Mouse (Mus musculus): ENCODE measurements around the gene Zfyve27. TPM values are rescaled to one million over a fixed set of nuclear protein-coding genes. Genes with fewer than 3 reads are reported as not detected.

The Zfyve27 gene
- total and polyA plus RNA-seq, 3 experiments, result 27.0 to 40.2 TPM; not detected in 1

DNA sequence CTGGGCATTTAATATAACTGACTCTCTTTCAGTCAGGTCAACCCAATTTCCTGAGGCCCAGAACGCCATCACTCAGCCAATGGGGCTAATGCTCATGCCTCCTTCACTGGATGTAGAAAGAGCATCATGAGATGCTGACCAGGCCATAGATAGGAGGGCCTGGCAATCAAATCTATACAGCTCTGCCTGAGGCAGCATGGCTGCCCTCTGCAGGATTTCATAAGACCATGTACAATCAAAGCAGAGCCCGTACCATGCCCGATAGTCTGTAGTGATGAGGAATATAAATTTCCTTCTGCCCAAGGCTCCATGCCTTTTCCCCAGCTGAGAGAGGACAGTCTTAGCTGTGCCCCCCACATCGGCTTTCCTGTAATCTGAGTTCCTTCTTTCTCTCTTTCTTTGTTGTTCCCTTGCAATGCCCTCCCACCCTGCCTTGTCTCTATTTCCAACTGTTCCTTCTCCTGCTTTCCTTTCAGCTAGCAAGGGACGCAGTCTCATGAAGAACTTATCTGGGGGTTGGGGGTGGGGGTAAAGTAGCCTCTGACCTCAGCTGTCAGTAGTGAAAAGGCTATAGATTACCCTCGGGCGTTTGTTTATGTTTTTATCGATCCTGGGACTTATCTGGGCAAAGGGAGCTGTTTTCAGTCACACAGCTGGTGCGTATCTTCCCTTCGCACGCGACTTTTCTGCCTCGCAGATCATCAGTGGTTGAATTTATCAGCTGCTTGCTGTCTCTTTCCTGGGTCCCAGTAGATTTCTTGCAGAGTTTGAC lies 5.3 kb upstream of the Zfyve27 start (continued):
- TF ChIP-seq POLR2AphosphoS5 (IDR thresholded peaks at IDR 0.05; ENCODE audit: borderline replicate concordance, low read depth, low read length), result no peak
- peak; percentile 92 for TF ChIP-seq MXI1 (IDR thresholded peaks at IDR 0.05; ENCODE audit: low read depth, low read length)
- peak; percentile 8; the same call in 1 of the 2 replicates for TF ChIP-seq RAD21 (IDR thresholded peaks at IDR 0.05; ENCODE audit: low read depth, low read length)
- no peak for TF ChIP-seq CHD2 (IDR thresholded peaks at IDR 0.05; ENCODE audit: low read length)
- TF ChIP-seq GABPA (IDR thresholded peaks at IDR 0.05; ENCODE audit: low read depth, low read length), result no peak
- peak; percentile 66; the same call in 1 of the 2 replicates for TF ChIP-seq MEF2A (IDR thresholded peaks at IDR 0.05; ENCODE audit: extremely low read depth, insufficient replicate concordance, low read depth, low read length, poor library complexity, severe bottlenecking)
- no peak for TF ChIP-seq UBTF (IDR thresholded peaks at IDR 0.05; ENCODE audit: borderline replicate concordance, insufficient read depth, low read depth, low read length)

DNA sequence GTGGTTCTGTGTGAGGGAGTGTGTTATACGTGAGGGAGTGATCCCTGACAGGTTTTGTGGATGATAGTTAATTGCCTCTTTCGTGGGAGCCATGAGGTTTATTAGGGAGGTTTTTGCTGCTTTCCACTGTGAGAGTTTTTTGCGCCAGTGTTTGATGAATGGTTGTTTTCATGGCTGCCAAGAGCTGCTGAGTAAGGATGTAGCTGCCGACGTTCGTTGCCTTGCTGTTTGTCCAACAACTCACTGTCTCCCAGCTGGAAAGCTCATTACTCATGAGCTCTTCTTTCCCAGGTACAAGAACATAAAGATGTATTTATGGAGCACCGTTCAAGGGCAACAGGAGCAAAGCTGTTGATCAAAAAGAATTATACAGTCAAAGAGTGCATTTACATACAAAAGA lies 437 bp downstream of the Zfyve27 start:
- no peaks in the 10 kb centered on the region for H3K79me2 ChIP-seq (ENCODE audit: control insufficient read depth, insufficient read depth, low read length, poor library complexity)
- H3K4me3 ChIP-seq (ENCODE audit: control insufficient read depth in 1 of 2, insufficient read depth in 1 of 2, low read depth in 2 of 2, low read length in 2 of 2), result no peak overlapping the region
- no peaks in the 10 kb centered on the region for H3K9me3 ChIP-seq (replicated peaks; ENCODE audit: insufficient read depth, low read length)
- H3K9ac ChIP-seq (ENCODE audit: control insufficient read depth, low read depth, low read length, poor library complexity, severe bottlenecking), result no peak overlapping the region
- no peaks in the 10 kb centered on the region; a peak in 1 of 4 replicates for H3K27me3 ChIP-seq (ENCODE audit: control insufficient read depth in 1 of 2, insufficient read depth in 2 of 2, low read length in 2 of 2)
- TF ChIP-seq MXI1 (IDR thresholded peaks at IDR 0.05; ENCODE audit: low read depth, low read length), result no peak
- TF ChIP-seq BHLHE40 (IDR thresholded peaks at IDR 0.05; ENCODE audit: borderline replicate concordance, low read depth, low read length), result no peak
- TF ChIP-seq MAZ (IDR thresholded peaks at IDR 0.05; ENCODE audit: low read depth, low read length), result no peak
- no peak for TF ChIP-seq CHD1 (IDR thresholded peaks at IDR 0.05; ENCODE audit: low read depth, low read length)
- no peak for TF ChIP-seq ZKSCAN1 (IDR thresholded peaks at IDR 0.05; ENCODE audit: low read depth, low read length)
- no peak for TF ChIP-seq GATA1 (IDR thresholded peaks at IDR 0.05; ENCODE audit: low read depth, low read length)
- TF ChIP-seq JUND (IDR thresholded peaks at IDR 0.05; ENCODE audit: low read depth, low read length), result no peak
- no peak for TF ChIP-seq RCOR1 (IDR thresholded peaks at IDR 0.05; ENCODE audit: low read depth, low read length)
- TF ChIP-seq NRF1 (IDR thresholded peaks at IDR 0.05; ENCODE audit: insufficient read depth, low read depth, low read length, poor library complexity, severe bottlenecking), result no peak
- no peak for TF ChIP-seq POLR2AphosphoS2 (IDR thresholded peaks at IDR 0.05; ENCODE audit: low read length)
- TF ChIP-seq MAFK (IDR thresholded peaks at IDR 0.05; ENCODE audit: borderline replicate concordance, low read depth, low read length), result no peak
- TF ChIP-seq ELF1 (IDR thresholded peaks at IDR 0.05; ENCODE audit: low read depth, low read length), result no peak
- TF ChIP-seq ZC3H11A (IDR thresholded peaks at IDR 0.05; ENCODE audit: low read depth, low read length), result no peak
- no peak for TF ChIP-seq SIN3A (IDR thresholded peaks at IDR 0.05; ENCODE audit: low read length)
- no peak for TF ChIP-seq TBP (IDR thresholded peaks at IDR 0.05; ENCODE audit: low read depth, low read length)
- H3K27ac ChIP-seq (ENCODE audit: control insufficient read depth, low read depth, low read length), result no peak overlapping the region
- no peak for DNase-seq (ENCODE audit: low read depth, low spot score)
- H3K36me3 ChIP-seq (ENCODE audit: control insufficient read depth in 1 of 2, insufficient read depth in 2 of 2, low read length in 2 of 2), result peaks cover 0 to 17% of the 10 kb centered on the region in 2 experiments; a peak in 2 of 4 replicates
- H3K4me1 ChIP-seq (ENCODE audit: control insufficient read depth in 1 of 2, insufficient read depth in 2 of 2, low read length in 2 of 2), result peaks cover 11 to 20% of the 10 kb centered on the region in 2 experiments

Data from MEL (cell line).